Mouse (Mus musculus) heart, embryonic 15.5 days (tissue): ENCODE results near the gene Cracr2a. TPM values are rescaled to one million over a fixed set of nuclear protein-coding genes. Genes with fewer than 3 reads are reported as not detected.

Source experiments
- ATAC-seq: fragments of 200-750 bp; cut with Nextera tagmentation; replicated peaks from 2 replicates; pipeline ENCODE4 v1.8.0; 2017; ENCODE audit warnings: low read depth, moderate TSS enrichment; ENCODE audit not compliant: insufficient number of reproducible peaks, insufficient read depth, low FRiP score
- H3K27ac ChIP-seq: fragments of 300-500 bp; sonication (generic); 2 replicates; pipeline ENCODE4 v1.5.1; 2015; ENCODE audit warnings: mild to moderate bottlenecking, inconsistent platforms
- H3K27me3 ChIP-seq: fragments of 300-500 bp; sonication (generic); 2 replicates; pipeline ENCODE4 v1.6.1; 2015; ENCODE audit warnings: inconsistent platforms
- H3K36me3 ChIP-seq: fragments of 300-500 bp; sonication (generic); 2 replicates; pipeline ENCODE4 v1.6.1; 2015; ENCODE audit warnings: mild to moderate bottlenecking, inconsistent platforms
- H3K4me1 ChIP-seq: fragments of 300-500 bp; sonication (generic); replicated peaks from 2 replicates; pipeline ENCODE4 v1.6.1; 2015; ENCODE audit warnings: inconsistent platforms
- H3K4me2 ChIP-seq: fragments of 300-500 bp; sonication (generic); 2 replicates; pipeline ENCODE4 v1.6.1; 2015; ENCODE audit warnings: inconsistent platforms, mild to moderate bottlenecking, moderate library complexity
- H3K4me3 ChIP-seq: fragments of 300-500 bp; sonication (generic); 2 replicates; pipeline ENCODE4 v1.5.1; 2015; ENCODE audit warnings: mild to moderate bottlenecking, inconsistent platforms
- H3K9ac ChIP-seq: fragments of 300-500 bp; sonication (generic); 2 replicates; pipeline ENCODE4 v1.6.1; 2015; ENCODE audit warnings: mild to moderate bottlenecking, inconsistent platforms
- H3K9me3 ChIP-seq: fragments of 300-500 bp; sonication (generic); replicated peaks from 2 replicates; pipeline ENCODE4 v1.6.1; 2016; ENCODE audit warnings: inconsistent platforms
- WGBS: fragments of 180-500 bp; shearing (Covaris S2); methylation state at CpG from one replicate; pipeline ENCODE4 v1.1.7; 2015; ENCODE audit warnings: mixed read lengths; 5-methylcytosine and 5-hydroxymethylcytosine counted together
- polyA plus RNA-seq: library from polyadenylated mRNA; unstranded; fragments of >200 nt; fragmentation: Nextera tagmentation; extraction: Ambion mirVana; gene quantifications from 2 replicates; pipeline ENCODE4 v1.2.1, GENCODE M21; 2015

The Cracr2a gene
- polyA plus RNA-seq, 1 experiment from 2014 or later, result 1.3 TPM

DNA sequence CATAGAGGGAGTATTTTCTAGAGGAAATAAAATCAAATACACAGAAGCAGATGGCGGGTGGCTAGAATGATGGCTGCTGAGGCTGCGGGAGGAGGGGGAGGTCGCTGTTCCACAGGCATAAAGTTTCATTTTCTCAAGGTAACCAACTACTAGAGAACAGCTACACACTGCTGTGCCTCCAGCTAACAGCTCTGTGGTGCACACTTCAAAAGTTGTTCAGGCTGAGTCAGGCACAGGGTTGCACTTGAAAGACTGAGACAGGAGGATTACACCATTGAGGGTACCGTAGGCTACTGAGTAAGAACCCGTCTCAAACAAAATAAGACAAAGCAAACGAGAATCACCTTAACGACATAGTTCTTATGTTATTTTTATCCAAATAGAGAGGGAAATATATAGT, 24.1 kb upstream of the Cracr2a start:
- 81% methylated on average over 7 of the region's 7 CpGs for WGBS
- Histone ChIP-seq H3K4me3 (no peak overlapping the region), H3K4me1 (peaks cover 4% of the 10 kb centered on the region), H3K4me2 (no peak overlapping the region), H3K27ac (no peak overlapping the region), H3K9ac (no peak overlapping the region), H3K9me3 (no peaks in the 10 kb centered on the region), H3K27me3 (peaks cover 16% of the 10 kb centered on the region), H3K36me3 (no peaks in the 10 kb centered on the region)
- ATAC-seq, result no peak

DNA sequence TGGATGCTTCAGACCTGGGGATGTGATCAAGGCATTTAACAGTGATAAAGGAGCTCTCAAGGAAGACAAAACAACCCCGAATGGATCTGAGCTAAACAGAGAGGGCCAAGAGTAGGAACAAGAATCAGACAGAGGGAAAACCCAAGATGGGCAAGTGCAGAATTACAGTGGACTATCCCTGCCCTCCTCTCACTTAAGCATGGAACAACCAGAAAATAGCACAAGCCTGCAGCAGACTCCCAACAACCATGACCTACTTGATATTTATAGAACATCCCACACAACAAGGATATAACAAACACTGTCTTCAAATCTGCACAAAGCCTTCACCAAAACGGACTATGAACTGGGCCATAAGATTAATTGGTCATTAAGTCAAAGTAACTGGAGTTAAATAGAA, 23.0 kb upstream of the Cracr2a start:
- WGBS, result 62% methylated on average over 2 of the region's 2 CpGs
- Histone ChIP-seq H3K9me3 (no peaks in the 10 kb centered on the region), H3K4me1 (peaks cover 4% of the 10 kb centered on the region; the same call in 1 of the 2 replicates), H3K27me3 (peaks cover 27% of the 10 kb centered on the region), H3K4me3 (no peak overlapping the region), H3K27ac (no peak overlapping the region), H3K4me2 (no peak overlapping the region), H3K36me3 (no peaks in the 10 kb centered on the region), H3K9ac (no peak overlapping the region)
- ATAC-seq, result no peak

- no peak overlapping the region for H3K4me3 ChIP-seq
- H3K36me3 ChIP-seq, result no peaks in the 10 kb centered on the region
- no peak overlapping the region for H3K27ac ChIP-seq
- no peak overlapping the region for H3K9ac ChIP-seq
- 84% methylated on average over 4 of the region's 4 CpGs for WGBS
- H3K27me3 ChIP-seq, result peaks cover 27% of the 10 kb centered on the region
- no peak overlapping the region for H3K4me2 ChIP-seq
- no peaks in the 10 kb centered on the region for H3K9me3 ChIP-seq
- ATAC-seq, result no peak
- H3K4me1 ChIP-seq, result peaks cover 4% of the 10 kb centered on the region; the same call in 1 of the 2 replicates
Measured at GRCm38 (mm10) chr6:127539226-127539625, 21.9 kb upstream of the Cracr2a start.

GRCm38 (mm10) chr6:127539659-127540058, 21.5 kb upstream of the Cracr2a start:
- H3K4me1 ChIP-seq, result peaks cover 4% of the 10 kb centered on the region; the same call in 1 of the 2 replicates
- ATAC-seq, result no peak
- no peak overlapping the region for H3K9ac ChIP-seq
- H3K27ac ChIP-seq, result no peak overlapping the region
- H3K36me3 ChIP-seq, result no peaks in the 10 kb centered on the region
- no peak overlapping the region for H3K4me3 ChIP-seq
- WGBS, result 55% methylated on average over 5 of the region's 5 CpGs
- no peaks in the 10 kb centered on the region for H3K9me3 ChIP-seq
- no peak overlapping the region for H3K4me2 ChIP-seq
- peaks cover 27% of the 10 kb centered on the region for H3K27me3 ChIP-seq

GRCm38 (mm10) chr6:127540517-127540916, 20.6 kb upstream of the Cracr2a start:
- peaks cover 27% of the 10 kb centered on the region for H3K27me3 ChIP-seq
- ATAC-seq, result no peak
- H3K4me2 ChIP-seq, result no peak overlapping the region
- H3K27ac ChIP-seq, result no peak overlapping the region
- no peak overlapping the region for H3K4me3 ChIP-seq
- H3K36me3 ChIP-seq, result no peaks in the 10 kb centered on the region
- H3K9me3 ChIP-seq, result no peaks in the 10 kb centered on the region
- H3K9ac ChIP-seq, result no peak overlapping the region
- H3K4me1 ChIP-seq, result peaks cover 4% of the 10 kb centered on the region; the same call in 1 of the 2 replicates
- 64% methylated on average over 4 of the region's 4 CpGs for whole genome bisulfite sequencing

- Histone ChIP-seq H3K27me3 (peaks cover 27% of the 10 kb centered on the region), H3K4me2 (no peak overlapping the region), H3K9ac (no peak overlapping the region), H3K36me3 (no peaks in the 10 kb centered on the region), H3K4me3 (no peak overlapping the region), H3K4me1 (peaks cover 6% of the 10 kb centered on the region; the same call in 1 of the 2 replicates), H3K27ac (no peak overlapping the region), H3K9me3 (no peaks in the 10 kb centered on the region)
- WGBS, result 33% methylated on average over 18 of the region's 18 CpGs
- no peak for ATAC-seq
Measured at GRCm38 (mm10) chr6:127541617-127542374, 19.3 kb upstream of the Cracr2a start.

- no peak overlapping the region for H3K4me3 ChIP-seq
- 51% methylated on average over 4 of the region's 4 CpGs for WGBS
- H3K36me3 ChIP-seq, result no peaks in the 10 kb centered on the region
- H3K4me1 ChIP-seq, result peaks cover 6% of the 10 kb centered on the region
- H3K9me3 ChIP-seq, result no peaks in the 10 kb centered on the region
- no peak overlapping the region for H3K4me2 ChIP-seq
- ATAC-seq, result peak; percentile 50; the same call in 1 of the 2 replicates
- no peak overlapping the region for H3K9ac ChIP-seq
- H3K27ac ChIP-seq, result no peak overlapping the region
- H3K27me3 ChIP-seq, result peaks cover 13% of the 10 kb centered on the region
Measured at GRCm38 (mm10) chr6:127546676-127547075, 14.5 kb upstream of the Cracr2a start.

- Histone ChIP-seq H3K4me2 (no peak overlapping the region), H3K9me3 (no peaks in the 10 kb centered on the region), H3K27me3 (no peaks in the 10 kb centered on the region), H3K27ac (no peak overlapping the region), H3K4me1 (peaks cover 7% of the 10 kb centered on the region; the same call in 1 of the 2 replicates), H3K9ac (no peak overlapping the region), H3K4me3 (no peak overlapping the region), H3K36me3 (no peaks in the 10 kb centered on the region)
- ATAC-seq, result no peak
- 78% methylated on average over 4 of the region's 4 CpGs for WGBS
Measured at GRCm38 (mm10) chr6:127552940-127553339, 8.2 kb upstream of the Cracr2a start.

- Histone ChIP-seq H3K4me2 (no peak overlapping the region), H3K36me3 (no peaks in the 10 kb centered on the region), H3K27ac (no peak overlapping the region), H3K4me3 (no peak overlapping the region), H3K9me3 (no peaks in the 10 kb centered on the region), H3K9ac (no peak overlapping the region), H3K4me1 (peaks cover 9% of the 10 kb centered on the region; the same call in 1 of the 2 replicates), H3K27me3 (0 out of 2 replicates have a peak, but pooled peaks cover 10% of the 10 kb centered on the region)
- no peak for ATAC-seq
- WGBS, result 58% methylated on average over 6 of the region's 6 CpGs
Measured at GRCm38 (mm10) chr6:127555553-127555952, 5.6 kb upstream of the Cracr2a start.

DNA sequence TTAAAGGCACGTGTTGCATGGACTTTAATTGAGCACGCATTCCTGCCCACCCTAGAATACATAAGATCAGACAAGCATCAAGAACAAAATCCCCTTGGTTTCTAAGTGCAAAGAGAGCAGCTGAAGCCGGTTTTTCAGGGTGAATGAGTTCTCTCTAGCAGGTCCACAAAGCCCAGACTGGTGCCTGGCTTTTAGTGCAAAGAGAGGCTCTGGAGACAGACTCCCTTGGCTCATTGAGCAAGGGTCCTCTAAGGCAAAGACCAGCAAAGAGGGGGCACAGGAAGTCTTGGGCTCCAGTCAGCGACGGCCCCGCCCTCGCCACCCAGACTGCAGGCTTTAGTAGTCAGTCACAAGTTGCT, 287 bp upstream of the Cracr2a start:
- Histone ChIP-seq H3K4me3 (peak overlapping the region; percentile 57), H3K27ac (peak overlapping the region; percentile 68; the same call in 1 of the 2 replicates), H3K4me1 (peaks cover 26% of the 10 kb centered on the region), H3K4me2 (peak overlapping the region; percentile 87), H3K9ac (no peak overlapping the region; the same call in 1 of the 2 replicates), H3K36me3 (no peaks in the 10 kb centered on the region), H3K9me3 (no peaks in the 10 kb centered on the region), H3K27me3 (0 out of 2 replicates have a peak, but pooled peaks cover 10% of the 10 kb centered on the region)
- WGBS, result 9% methylated on average over 7 of the region's 7 CpGs
- no peak for ATAC-seq

DNA sequence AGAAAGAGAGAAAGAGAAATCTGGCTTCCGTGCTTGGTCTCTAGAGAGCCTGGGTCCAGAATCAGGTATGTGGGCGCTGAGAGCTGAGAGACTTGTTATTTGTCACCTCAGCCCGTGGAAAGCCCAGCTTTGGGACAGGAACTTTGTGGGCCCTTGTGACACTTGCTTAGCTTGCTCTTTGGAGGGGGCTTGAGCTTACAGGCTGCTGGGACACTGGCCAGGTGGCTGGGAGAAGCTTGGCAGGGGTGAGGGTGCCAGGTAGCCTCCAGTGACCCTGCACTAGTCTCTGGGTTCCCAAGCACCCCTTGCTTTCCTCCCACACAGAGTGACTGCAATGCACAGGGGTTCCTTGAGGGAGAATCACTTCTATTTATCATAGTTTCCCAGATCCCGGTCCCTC, 2.4 kb downstream of the Cracr2a start:
- Histone ChIP-seq H3K9ac (no peak overlapping the region), H3K4me2 (0 out of 2 replicates have a peak overlapping the region, but pooled peaks have one; percentile 7), H3K9me3 (no peaks in the 10 kb centered on the region), H3K27ac (no peak overlapping the region), H3K4me1 (peaks cover 25% of the 10 kb centered on the region), H3K36me3 (no peaks in the 10 kb centered on the region), H3K27me3 (0 out of 2 replicates have a peak, but pooled peaks cover 10% of the 10 kb centered on the region), H3K4me3 (no peak overlapping the region)
- 42% methylated on average over 4 of the region's 4 CpGs for WGBS
- no peak; the same call in 1 of the 2 replicates for ATAC-seq
